Mouse (Mus musculus) ovary, adult 2 months (tissue): ENCODE data around the gene Gcc1. TPM values are rescaled to one million over a fixed set of nuclear protein-coding genes. Genes with fewer than 3 reads are reported as not detected.

ENCODE experiments used
- polyA plus RNA-seq: library from polyadenylated mRNA; depleted of rRNA; stranded (reverse); fragments of >200 nt; gene quantifications from 2 replicates; pipeline ENCODE4 v1.2.3, GENCODE M21; 2012; rRNA removed

Gene Gcc1
- polyA plus RNA-seq, result 8.9 and 10.1 TPM in 2 replicates

DNA sequence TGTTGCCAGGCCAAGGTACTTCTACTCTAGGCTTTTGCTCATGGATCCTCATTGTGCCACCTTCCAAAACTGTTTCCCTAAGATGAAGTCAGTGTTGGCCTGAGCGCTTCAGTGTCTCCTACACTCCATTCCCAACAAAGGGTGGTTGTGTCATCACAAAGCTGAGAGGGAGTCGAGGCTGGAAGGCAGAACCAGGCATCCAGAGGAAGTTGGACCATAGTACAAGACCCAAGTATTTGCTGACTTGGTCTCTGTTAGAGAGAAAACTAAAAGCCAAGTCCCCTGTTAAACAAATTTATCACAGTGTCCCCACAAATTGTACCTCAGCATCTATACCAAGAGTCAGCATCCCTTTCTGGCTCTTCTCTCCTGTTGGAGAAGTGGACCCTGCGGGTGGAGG is at the start of gene Gcc1:
Gcc1 (minus strand) TSS at position 101 of the 400 bp plus-strand sequence.

DNA sequence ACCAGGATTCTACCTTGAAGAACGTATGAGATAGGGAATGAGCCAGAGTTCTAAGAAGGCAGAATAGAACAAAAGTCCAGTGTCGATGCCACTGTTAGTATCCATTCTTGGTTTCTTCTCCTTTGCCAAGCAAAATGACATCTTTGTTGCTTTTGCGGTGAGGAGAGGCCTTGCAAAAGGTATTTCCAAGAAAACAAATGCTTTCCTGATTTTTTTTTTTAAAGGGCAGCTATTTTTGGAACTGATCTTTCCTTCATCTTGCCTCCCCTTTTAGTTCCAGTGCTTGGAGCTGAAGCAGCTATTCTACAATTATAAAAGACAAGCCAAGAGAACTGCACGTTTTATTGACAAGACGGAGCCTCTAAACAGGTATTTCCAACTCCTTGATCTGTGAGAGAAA is 46.6 kb upstream of the Gcc1 start, which contains the start of gene Snd1:
Snd1 (plus strand) TSS at position 301 of the 400 bp plus-strand sequence.

DNA sequence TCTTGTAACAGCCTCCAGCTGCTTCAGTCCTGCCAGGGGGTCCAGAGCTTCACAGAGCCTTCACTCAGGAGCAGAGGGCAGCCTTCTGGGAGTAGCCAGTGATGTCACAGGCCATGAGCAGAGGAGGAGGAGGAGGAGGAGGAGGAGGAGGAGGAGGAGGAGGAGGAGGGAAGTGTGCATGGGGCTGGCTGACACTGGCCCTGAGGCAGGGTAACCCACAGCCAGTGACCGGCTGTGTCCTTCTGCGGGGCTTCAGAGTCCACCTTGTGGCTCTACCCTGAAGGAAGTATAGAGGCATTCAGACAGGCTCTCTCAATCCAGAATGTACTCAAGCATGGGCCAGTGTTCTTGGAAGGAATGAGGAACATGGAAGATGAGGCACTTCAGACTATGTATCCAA is 21.1 kb upstream of the Gcc1 start, which contains the start of gene Pax4:
Pax4 (minus strand) TSS at position 101 of the 400 bp plus-strand sequence.

DNA sequence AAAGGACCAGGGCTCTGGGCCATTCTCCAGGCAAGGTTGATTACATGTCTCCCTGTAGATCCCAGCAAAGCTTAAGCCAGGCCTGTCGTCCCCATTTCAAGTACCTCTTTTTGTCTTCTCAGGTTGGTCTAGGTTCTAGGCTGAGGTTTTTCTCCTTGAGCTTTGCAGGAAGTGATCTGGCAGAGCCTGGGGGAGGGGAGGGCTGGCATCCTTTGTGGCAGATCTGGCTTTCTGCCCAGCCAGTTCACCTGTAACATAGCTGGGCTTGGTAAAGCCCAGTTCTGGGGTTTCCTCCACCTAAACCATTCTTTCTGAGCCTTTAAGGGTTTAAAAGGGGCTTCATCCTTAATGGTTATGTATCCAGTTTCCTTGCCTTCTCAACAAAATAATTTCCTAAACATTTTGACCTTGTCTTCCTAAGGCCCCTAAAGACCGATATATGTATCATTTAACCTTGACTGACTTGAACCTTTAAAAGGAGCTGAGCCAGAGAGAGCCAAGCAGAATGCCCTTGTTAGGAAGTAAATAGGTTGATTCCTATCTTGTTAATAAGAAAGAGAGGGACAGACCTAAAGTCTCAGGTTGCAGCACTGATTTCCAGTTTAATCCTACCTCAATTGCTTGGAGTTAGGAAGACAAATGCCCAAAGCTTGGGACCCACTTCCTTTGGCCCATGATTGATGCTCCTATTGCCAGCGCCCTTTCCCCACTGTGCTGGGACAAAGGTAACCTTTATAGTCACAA is 922 bp downstream of the Gcc1 start, which contains the start of gene Fscn3:
Fscn3 (plus strand) TSS at position 694 of the 744 bp plus-strand sequence.

DNA sequence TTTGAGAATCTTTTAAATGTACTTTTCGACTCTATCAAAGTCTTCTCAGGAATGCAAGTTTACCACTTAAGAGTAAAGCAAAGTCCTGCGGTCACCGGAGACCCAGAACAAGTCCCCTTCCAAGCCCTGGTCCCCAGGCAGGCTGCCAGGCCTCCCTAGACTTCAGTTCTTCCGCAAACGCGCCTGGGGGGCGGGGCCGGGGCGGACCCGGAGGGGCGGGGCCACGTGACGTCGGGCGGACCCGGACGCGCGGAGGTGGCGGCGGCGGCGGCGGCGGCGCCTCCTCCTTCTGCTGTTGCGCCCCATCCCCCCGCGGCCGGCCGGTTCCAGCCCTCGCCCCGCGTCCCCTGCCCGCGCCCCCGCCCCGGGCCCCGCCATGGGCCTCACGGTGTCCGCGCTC is 4.9 kb downstream of the Gcc1 start, which contains the start of gene Arf5:
Arf5 (plus strand) TSS at position 248 of the 400 bp plus-strand sequence.

DNA sequence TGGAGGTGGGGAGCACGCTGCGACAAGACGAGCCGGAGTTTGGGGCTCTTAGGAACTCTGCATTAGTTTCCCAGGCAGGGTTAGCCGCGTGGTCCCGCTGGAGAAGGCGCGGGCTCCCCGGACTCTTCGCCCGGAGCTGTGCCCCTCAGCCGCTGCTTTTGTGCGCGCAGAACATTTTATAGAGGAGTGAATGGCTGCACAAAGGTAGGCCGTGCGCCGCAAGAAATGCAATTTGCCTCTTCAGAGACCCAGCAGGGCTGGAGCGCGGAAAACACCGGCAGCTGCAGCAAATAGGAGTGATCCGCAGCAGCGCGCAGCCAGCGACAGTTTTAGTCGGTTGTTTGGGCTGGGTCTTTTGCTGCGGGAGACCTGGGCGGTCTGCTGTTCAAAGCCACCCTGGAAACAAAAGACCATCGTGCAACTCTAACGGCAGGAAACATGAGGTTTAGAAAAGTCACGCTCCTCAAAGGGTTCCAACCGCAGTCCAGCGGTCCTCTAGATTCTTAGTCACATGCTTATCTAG is 30.4 kb downstream of the Gcc1 start, which contains the start of gene Zfp800:
Zfp800 (minus strand) TSS at position 325 of the 523 bp plus-strand sequence.

Other genes with a start within 250 kb of the Gcc1 start
- gene Zfp800, start 30.4 kb downstream of the Gcc1 start, polyA plus RNA-seq, result 5.2 and 8.8 TPM in 2 replicates
- 995 and 1,019 TPM in 2 replicates for gene Arf5, start 4.8 kb downstream of the Gcc1 start, polyA plus RNA-seq
- gene Fscn3, start 601 bp downstream of the Gcc1 start, polyA plus RNA-seq, result 0.07 and 0.18 TPM in 2 replicates
- gene Pax4, start 21.0 kb upstream of the Gcc1 start, polyA plus RNA-seq, result not detected in 2 replicates
- 172 and 179 TPM in 2 replicates for gene Snd1, start 46.7 kb upstream of the Gcc1 start, polyA plus RNA-seq